Mouse (Mus musculus) frontal cortex, postnatal 14 days (tissue): ENCODE results near the gene Gm26920.
A peak's percentile ranks its signal among the peaks of the same experiment; 100 is the strongest.
"Not testable (repeated sequence)": the region's sequence is repeated elsewhere in the genome, so short reads cannot be mapped to it uniquely, and the experiment has no call there.

ENCODE experiments used
- DNase-seq, 2 experiments: peaks; one replicate each; pipeline ENCODE4 v3.0.0; 2022; ENCODE audit warnings: low spot score in 2 of 2

The Gm26920 gene

DNA sequence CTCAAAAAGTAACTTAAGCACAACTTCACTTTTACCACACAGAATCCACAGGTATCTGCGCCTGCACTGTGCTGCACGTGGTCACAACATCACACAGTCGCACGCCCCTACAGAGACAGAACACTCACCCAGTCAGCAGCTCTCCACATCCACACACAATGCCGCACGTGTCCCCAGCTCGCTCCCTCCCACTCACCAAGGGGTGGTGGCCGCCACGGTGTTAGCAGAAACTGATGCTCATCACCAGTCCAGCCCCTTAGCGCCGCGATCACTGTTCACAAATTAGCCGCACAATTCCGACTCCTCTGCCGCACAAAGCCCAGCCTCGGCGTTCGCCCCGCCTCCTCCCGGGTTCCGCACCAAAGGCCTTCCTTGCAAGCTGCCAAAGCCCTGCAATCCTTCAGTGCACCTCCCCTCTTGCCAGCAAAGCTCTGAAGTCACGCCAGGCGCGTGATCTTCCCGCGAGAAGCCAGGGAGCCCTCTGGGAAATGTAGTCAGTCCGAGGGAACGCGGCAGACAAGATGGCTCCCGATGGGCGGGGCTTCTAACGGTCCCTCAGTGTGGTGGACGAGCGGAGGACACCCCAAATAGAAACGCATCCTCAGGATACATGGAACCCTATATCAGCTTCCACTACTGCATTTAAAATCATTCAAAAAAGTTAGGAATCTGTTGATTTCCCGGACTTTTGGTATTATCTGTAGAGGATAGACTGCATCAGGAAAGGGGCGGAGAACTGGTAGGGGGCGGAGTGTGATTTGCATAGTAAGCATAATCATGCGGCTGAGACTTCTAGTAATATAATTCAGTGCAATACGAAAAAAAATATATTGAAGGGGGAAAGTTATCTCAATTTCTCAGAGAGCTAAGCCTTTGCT, at the start of gene Gm26920, which contains the start of gene Zfp566:
Gm26920 (minus strand) TSS at position 319 of the 878 bp plus-strand sequence.
Zfp566 (minus strand) TSS at position 436 of the 878 bp plus-strand sequence.
- peak; percentile 93 to 94 for DNase-seq

DNA sequence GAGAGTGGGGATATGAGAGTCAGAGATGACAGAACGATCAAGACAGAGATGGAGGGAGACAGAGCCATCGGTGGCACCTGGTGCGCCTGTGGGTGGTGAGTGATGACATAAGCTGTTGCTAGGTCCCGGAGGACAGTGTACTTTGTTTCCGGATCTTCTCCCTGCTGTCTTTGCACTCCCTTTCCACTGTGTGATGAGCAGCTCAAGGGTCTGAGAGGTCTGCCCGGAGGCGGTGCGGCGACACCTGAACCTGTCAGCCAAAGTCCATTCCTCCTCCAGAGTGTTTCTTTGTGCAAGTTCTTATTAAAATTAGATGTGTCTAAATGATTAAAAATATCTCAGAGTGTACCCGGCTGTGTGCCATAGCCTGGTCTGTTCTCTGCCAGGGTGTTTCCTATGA, 46.6 kb upstream of the Gm26920 start:
- DNase-seq, result no peak

DNA sequence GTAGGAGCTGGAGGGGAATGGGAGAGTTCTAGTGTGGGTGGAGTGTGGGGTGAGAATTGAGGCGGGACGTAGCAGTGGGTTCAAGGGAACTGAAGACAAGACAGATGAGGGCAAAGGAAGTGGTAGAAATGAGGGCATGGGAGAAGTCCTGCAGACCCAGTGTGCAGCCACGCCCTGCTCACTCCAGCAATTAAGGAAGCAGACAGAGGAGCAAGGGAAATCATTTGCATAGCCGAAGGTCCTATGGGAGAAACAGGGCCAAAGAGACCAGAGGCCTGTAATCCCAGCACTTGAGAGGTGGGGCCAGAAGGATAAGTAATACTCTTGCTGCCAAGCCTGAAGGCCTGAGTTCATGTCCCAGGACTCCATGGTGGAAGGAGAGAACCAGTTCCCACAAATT, 42.2 kb upstream of the Gm26920 start:
- DNase-seq, result no peak

DNA sequence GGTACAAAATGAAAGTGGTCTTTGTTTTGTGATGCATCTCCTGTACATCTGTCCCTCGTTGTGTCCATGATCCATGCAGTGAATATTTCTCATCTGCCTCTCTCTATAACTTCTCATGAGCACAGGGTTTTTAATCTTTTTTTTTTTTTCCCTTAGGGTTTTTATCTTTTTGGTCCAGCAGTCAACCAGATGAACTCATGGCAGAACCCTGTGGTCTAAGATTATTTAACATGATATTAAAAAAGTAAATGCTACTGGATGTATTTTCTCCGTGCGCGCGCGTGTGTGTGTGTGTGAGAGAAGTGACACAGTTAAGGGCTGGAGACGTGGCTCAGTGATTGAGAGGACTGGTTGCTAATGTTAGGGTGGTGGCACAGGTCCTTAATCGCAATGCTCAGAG, 39.7 kb upstream of the Gm26920 start:
- DNase-seq, result no peak

DNA sequence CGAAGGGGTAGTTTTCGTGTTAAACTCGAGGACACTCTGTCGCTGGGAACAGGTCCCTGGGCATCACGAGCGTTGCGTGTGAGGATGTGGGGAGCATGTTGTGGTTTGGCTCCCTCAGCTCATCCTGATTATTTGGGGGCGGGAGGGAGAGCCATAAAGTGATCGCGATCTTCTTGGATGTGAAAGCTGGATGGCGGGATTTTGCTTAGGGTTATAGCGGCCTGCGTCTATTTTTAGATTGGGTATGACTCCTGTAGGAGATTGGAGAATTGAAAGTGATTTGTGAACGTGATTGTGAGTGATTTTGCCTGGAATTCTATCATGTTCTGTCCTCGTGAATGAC, 31.9 kb upstream of the Gm26920 start:
- DNase-seq, result peak in 1 of 2 experiments; percentile 15

DNA sequence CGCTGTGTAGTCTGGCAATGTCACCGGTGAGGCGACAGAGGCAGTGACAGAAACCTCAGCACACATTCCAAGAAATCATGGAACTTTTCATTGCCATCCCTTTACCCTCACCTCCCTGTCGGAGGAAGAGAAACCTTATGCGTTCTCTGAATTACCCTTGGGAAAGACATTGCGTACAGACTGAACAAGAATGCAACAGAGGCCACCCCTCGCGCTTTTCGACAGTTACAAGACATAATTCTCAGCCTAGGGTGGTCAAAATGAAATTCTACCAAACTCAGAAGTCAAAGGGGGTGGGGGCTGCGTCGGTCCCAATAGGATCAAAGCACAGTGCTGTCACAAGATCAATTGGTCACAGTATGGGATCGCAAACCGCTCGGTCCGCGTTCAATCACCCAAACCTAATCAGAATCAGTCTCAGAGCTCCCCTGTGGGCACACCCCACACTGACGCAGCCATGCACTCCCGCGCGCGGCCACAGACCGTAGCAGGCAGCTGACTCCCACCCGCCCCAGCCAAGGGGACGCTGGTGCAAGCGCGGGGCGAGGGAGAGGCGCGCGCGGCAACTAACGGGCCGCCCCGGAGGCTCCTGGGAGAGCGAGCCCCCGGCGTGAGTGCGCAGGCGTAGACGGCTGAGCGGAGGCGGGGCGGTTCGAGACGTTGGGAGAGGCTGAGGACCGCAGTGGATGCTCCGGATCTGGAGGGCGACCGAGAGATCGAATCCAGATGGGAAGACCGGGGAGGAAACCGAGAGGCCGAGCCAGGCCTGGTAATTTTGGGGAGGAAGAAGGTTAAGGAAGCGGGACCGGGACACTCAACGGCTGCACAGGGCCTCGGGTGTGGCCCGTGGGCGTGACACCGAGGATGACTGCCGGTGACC, 31.3 kb upstream of the Gm26920 start, which contains the start of gene Zfp382:
Zfp382 (plus strand) TSS at position 635 of the 880 bp plus-strand sequence.
- DNase-seq, result peak; percentile 73 to 83

DNA sequence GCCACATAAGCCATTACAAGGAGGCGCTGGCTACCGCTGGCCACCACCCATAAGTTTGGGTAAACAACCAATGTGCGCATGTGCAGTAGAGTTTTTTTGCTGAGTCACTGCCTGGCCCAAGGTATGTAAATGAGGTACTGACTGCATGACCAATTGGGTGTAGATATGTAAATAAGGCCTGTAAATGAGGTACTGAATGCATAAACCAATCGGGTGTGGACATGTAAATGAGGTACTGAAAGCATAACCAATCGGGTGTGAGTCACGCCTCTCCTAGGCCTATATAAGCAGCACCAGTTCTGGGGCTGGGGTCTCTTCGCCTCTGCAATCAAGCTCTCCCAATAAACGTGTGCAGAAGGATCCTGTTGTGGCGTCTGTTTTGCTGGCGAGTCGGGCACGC, 27.7 kb upstream of the Gm26920 start:
- DNase-seq, result not testable (repeated sequence)

DNA sequence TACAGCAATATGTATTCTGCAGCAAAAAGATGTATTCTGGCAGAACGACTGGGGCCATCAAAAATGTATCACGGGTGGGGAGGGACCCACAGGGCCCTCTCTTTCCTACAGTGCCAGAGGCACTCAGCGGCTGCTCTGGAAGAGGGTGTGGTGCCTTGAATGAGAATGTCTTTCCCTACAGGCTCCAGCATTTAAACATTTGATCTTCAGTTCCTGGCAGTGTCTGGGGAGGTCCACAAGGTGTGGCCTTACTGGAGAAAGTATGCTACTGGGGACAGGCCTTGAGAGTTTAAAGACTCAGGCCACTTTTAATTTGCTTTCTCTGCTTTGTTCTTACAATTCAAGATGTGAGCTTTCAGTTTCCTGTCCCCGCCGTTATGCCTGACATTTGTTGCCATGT, 25.9 kb upstream of the Gm26920 start:
- DNase-seq, result no peak

DNA sequence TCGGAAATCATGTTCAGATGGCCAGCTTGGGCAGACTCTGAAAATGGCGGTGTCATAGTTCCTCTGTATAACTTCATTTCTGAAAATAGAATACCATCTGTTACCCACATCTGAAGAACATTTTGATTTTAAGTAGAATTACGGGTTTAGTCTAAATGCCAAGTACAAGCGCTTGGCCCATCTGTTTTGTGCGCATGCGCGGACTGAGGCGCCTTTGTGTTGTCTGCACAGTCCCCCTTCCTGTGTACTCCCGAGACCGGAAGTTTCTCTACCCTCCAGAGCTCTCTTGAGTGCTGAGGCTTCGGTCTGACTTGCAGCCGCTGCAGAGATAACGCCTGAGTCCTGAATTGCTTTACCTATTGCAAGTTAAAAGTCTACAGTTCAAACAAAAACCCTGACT, 9.1 kb upstream of the Gm26920 start:
- DNase-seq, result peak; percentile 57 to 71

DNA sequence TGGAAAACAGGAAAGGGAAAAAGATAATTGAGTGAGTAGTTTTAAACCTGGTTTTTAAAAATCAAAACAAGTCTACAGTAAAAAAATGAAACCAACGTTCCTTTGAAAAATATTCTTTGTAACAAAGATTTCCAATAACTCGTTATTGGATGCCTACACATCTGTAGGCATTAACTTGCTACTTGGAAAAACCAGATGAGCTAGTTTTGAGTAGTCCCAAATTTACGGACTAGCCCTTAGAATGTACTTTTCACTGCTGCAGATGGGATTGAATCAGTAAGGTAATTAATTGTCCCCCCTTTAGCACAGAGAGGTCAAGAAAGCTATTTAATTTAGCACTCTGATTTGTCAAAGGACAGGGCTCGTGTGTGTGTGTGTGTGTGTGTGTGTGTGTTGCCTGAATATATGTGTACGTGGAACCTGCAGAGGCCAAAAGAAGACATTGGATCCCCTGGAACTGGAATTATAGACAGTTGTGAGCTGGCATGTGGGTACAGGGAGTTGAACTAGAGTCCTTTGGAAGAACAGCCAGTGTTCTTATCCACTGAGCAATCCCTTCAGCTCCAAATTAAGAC, 5.4 kb upstream of the Gm26920 start:
- no peak for DNase-seq

DNA sequence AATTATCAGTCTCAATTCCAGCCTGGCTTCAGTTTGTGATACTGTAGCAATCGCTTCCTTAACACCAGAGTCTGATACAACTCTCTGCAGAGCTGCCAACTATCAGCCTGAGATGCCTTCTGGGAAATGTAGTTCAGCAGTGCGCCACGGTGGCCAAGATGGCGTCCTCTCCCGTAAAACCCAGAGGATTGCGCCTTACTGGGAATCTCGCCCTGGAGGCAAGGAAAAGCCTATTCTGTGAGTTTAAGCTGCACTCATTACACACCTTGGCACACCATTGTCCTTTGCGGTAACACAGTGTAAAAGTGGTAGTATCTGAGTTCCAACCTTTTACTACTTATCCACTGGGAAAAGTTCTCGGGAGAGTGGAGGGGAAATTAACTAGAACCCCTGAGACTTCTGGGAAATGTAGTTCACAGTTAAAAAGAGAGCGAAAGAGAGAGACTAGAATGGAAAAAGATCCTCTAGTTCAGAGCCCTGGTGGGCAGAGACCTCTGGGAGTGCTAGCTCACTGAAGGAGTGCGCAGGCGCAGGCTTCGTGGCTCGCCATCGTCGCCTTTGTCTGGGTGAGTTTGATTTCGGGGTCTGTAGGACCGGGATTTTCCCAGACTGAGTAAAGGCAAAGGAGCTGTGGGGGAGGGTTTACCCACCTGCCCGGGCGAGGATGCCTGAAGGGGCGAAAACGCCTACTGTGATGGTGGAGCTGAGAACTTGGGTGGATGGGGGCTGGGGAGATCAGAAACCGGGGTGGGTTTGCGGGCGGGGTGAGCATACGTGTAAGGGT, 4.6 kb upstream of the Gm26920 start, which contains the start of gene Zfp260:
Zfp260 (plus strand) TSS at position 132 of the 784 bp plus-strand sequence.
- peak; percentile 83 for DNase-seq

DNA sequence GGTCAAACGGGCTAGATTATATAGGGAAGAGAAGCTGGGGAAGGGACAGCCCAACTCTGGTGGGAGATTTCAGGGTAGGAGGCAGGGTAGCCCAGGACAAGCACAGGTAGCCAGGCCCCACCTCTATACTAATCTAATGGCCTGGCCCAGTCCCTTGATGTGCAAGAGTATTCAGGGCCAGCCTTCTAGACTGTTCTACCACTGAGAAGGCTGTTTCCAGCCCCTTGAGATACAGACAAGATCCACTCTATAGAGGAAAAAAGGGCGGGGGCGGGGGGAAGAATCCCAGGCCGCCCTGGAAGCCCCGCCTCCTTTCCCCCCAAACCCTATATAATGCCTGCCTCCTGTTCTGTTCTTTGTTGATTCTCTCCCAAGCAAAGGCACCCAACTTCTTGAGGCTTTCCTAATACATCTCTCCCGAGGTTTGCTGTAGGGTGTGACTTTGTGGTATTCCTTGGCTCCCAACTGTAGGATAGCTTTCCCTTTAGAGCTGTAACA, 3.8 kb upstream of the Gm26920 start:
- DNase-seq, result no peak

DNA sequence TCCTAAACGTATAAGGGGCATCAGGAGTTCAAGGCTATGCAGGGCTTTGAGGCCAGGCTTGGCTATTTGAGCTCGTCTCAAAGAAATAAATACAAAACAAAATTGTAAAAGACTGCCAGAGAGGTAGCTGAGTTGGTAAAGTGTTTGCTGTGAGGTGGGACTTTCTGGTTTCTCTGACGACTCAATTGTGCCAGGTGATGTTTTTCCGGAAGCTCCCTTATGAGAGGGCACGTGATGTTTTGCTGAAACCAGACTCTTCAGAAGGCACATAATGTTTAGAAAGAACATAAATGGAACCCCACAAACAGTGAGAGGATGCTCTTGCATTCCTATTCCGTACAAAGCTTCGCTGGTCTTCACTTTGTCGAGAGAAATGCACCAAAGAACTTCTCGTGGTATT, 2.5 kb upstream of the Gm26920 start:
- no peak for DNase-seq

DNA sequence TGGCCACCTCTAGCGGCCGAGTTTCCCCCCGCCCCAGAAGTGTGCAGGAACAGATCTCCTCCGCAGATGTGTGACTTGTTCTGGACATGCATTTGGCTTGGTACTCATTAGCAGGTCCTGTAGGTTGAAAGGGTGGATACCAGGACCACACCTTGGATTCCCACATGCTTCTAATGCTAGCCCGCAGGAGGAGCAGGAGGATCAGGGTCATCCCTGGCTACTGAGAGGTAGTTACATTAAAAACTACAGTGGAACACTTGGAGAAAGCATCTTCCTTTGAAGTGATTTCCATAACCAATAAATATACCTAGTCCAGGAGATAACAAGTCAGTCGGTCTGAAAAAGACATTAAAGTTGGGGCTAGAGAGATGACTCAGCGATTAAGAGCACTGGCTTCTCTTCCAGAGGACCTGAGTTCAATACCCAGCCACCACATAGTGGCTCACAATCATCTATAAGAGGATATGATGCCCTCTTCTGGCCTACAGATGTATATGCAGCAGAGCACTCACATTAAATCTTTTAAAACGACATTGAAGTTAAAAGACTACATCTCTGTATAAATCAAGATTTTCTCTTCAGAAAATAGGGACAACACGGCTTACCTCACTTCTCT, 868 bp upstream of the Gm26920 start:
- DNase-seq, result no peak

DNA sequence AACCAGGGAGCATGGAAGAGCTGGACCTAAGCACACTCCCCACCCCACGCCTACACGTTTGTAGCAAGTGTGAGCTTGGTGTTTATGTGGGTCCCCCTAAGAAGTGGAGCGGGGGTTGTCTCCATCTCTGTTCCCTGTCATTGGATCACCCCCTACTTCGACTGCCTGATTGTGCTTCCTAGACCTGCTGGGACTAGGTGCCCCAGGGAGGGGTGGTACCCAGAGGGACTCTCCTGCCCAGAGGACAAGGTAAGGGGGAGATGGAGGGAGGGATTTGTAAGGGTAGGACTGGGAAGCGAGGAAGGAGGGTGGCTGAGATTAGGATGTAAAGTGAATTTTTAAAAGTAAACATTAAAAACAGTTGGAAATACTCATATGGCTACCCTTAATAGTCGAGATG, 805 bp downstream of the Gm26920 start:
- no peak for DNase-seq

DNA sequence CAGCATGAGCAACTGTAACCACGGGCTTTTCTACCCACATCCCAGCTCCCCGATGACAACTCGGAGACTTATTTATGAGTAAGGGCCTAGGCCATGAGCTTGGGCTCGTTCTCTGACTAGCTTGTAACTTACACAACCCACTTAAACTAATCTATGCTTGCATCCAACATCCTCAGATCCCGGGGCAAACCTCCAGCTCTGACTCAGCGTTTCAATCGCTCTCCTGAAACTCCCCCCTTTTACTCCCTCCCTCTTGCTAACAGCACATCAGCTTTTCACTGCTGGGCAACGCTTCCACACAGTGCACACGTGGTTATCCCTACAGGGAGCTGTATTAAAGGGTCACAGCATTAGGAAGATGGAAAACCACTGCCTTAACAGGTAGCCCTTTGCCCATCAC, 3.7 kb downstream of the Gm26920 start:
- DNase-seq, result no peak

DNA sequence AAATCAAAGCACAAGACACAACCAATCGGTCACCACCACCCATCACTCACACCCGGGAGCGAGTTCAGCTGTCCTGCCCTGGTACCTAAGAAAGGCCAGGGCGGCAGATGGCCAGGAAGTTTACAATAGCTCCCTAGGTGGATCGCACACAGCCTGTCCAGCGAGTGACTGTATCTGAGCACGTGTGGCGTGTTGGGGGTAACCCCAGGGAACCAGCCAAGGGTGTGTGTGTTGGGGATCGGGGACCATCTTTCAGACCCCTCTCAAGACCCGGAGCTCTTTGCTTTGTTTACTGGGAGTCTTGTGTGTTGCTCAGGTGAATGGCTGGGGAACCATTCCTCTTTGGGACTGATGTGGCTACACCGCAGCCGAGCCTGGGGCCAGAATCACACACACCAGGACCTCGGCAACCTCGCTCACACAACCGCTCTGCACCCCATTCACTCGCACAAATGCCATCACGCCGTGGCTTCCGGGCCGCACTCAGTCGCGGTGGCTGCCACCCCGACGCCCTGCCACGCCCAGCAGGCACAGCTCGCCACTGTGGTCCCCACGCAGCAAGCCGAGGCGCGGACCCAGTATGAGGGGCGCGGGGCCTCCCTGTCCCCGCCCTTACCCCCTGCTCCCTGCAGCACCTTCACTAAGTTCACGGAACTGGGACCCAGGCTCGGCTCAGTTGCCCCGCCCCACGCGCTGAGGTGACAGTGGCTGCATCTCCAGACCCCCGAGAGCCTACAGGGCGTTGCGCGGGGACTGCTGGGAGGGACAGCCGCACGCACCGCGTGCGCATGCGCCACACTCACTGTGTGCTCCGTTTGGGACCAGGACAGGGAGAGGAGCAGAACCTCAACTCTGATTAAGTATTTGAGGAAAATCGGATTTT, 17.8 kb downstream of the Gm26920 start, which contains the start of gene Zfp82:
Zfp82 (minus strand) TSS at position 755 of the 883 bp plus-strand sequence.
- DNase-seq, result peak; percentile 56 to 62

DNA sequence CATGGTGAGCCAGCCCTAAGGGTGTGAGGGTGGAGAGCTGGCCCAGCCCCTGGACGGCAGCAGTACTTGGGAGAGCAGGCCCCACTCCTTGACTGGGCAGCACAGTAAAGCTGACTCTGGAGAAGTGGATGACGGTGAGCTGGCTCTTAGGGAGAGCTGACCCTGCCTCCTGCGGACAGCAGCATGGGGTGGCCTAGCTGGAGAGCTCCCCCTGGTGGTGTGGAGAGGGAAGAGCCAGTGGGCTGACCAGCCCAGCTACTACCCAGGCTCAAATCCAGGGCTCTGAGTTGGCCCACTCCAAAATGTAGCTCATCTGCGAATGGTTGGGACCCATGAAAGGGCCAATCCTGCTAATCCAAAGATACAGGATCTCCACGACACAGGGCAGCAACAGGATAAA, 25.6 kb downstream of the Gm26920 start:
- DNase-seq, result no peak

DNA sequence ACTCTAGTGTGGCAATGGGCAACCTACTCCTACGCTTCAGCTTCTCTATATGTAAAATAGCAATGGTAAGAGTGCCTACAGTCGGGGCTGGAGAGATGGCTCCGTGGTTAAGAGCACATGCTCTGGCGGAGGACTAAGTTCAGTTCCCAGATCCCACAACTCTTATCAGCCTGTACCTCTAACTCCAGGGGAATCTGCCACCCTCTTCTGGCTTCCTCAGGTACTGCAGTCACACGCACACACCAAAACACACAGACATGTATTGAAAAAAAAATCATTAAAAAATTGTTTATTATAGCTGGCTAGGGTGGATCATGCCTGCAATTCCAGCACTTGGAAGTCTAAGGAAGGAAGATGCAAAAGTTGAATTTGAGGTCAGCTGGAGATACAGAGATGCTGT, 27.7 kb downstream of the Gm26920 start:
- DNase-seq, result no peak

DNA sequence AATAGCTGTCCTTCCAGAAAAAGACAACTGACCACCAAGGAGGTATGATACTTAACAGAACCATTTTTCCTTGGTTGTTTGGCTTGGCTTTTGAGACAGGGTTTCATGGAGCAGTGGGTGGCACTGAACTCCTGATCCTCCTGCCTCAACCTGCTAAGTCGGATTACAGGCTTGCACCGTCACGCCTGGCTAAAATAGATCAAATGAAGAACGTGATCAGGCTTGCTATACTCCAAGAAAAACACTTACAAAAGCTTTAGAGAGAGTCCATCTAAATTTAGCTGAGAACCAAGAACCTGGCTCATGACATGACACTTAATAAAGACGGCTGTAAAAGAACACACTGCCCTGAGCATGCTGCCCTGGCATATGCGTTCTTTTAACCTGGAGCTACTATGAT, 29.9 kb downstream of the Gm26920 start:
- no peak for DNase-seq
